Mouse (Mus musculus) testis, adult 2 months (tissue): Measurements from ENCODE around the gene Vps18.

ENCODE experiments used
- CTCF ChIP-seq: fragments of 200-500 bp; IDR thresholded peaks from 2 replicates; pipeline ENCODE4 v1.5.1; 2012; ENCODE audit warnings: low read depth, mild to moderate bottlenecking, inconsistent platforms, low read length, moderate library complexity; ENCODE audit not compliant: control insufficient read depth, insufficient read depth, insufficient replicate concordance
- POLR2A ChIP-seq: fragments of 200-500 bp; IDR thresholded peaks from 2 replicates; pipeline ENCODE4 v1.6.1; 2012; ENCODE audit warnings: low read depth, mild to moderate bottlenecking, inconsistent platforms, low read length, moderate library complexity; ENCODE audit not compliant: control insufficient read depth

DNA sequence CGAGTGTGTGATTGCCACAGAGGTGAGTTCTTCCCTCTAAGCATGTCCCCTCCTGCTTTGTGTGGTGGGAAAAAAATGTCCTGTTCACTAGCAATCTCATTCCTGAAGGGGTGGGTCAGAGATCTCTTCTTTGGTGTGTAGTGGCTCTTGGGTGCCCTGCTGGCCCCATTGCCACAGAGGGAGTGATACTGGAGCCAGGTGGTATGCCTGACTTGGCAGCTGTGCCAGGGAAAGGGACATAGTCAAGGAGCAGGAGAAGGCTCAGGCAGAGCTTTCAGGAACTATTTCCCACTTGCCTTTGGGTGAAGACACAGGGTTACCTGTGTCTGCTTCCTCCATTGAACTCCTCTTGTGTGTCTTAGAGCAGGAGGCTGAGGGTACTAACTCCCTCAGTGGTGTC lies 45.6 kb downstream of the Vps18 start:
- TF ChIP-seq CTCF (no peak), POLR2A (no peak)
